Mouse (Mus musculus) lung, postnatal 0 days (tissue): ENCODE results near the gene Taf15. TPM values are rescaled to one million over a fixed set of nuclear protein-coding genes. Genes with fewer than 3 reads are reported as not detected.

ENCODE experiments used
- ATAC-seq: fragments of 200-750 bp; cut with Nextera tagmentation; 2 replicates; pipeline ENCODE4 v1.8.0; 2017; ENCODE audit warnings: moderate library complexity
- DNase-seq: peaks from one replicate; pipeline ENCODE4 v3.0.0-alpha.2; 2016; ENCODE audit warnings: low spot score
- H3K27ac ChIP-seq: fragments of 300-500 bp; sonication (generic); 2 replicates; pipeline ENCODE4 v1.5.1; 2014; ENCODE audit warnings: antibody characterized with exemption, mild to moderate bottlenecking, low read length, mixed read lengths
- H3K27me3 ChIP-seq: fragments of 300-500 bp; sonication (generic); replicated peaks from 2 replicates; pipeline ENCODE4 v1.6.1; 2014; ENCODE audit warnings: low read length, mixed read lengths; ENCODE audit not compliant: insufficient read depth
- H3K36me3 ChIP-seq: fragments of 300-500 bp; sonication (generic); 2 replicates; pipeline ENCODE4 v1.6.1; 2014; ENCODE audit warnings: low read length, mixed read lengths; ENCODE audit not compliant: insufficient read depth
- H3K4me1 ChIP-seq: fragments of 300-500 bp; sonication (generic); 2 replicates; pipeline ENCODE4 v1.6.1; 2014; ENCODE audit warnings: antibody characterized with exemption, low read depth, low read length, mixed read lengths; ENCODE audit not compliant: insufficient read depth
- H3K4me2 ChIP-seq: fragments of 300-500 bp; sonication (generic); replicated peaks from 2 replicates; pipeline ENCODE4 v1.6.1; 2014; ENCODE audit warnings: low read depth, mild to moderate bottlenecking, low read length, moderate library complexity, mixed read lengths
- H3K4me3 ChIP-seq: fragments of 300-500 bp; sonication (generic); 2 replicates; pipeline ENCODE4 v1.5.1; 2014; ENCODE audit warnings: low read depth, low read length
- H3K9ac ChIP-seq: fragments of 300-500 bp; sonication (generic); replicated peaks from 2 replicates; pipeline ENCODE4 v1.6.1; 2014; ENCODE audit warnings: low read depth, mild to moderate bottlenecking
- H3K9me3 ChIP-seq: fragments of 300-500 bp; sonication (generic); 2 replicates; pipeline ENCODE4 v1.6.1; 2016; ENCODE audit warnings: low read length, mixed read lengths
- CTCF ChIP-seq: IDR thresholded peaks from 2 replicates; pipeline ENCODE4 v1.5.1; 2016; ENCODE audit warnings: antibody characterized with exemption, mild to moderate bottlenecking
- EP300 ChIP-seq: IDR thresholded peaks from 2 replicates; pipeline ENCODE4 v1.6.1; 2016; ENCODE audit warnings: antibody characterized with exemption, mild to moderate bottlenecking, control low read depth
- WGBS: fragments of 180-500 bp; shearing (Covaris S2); extraction: QIAGEN DNeasy Blood & Tissue Kit; methylation state at CpG from one replicate; pipeline ENCODE4 v1.1.7; 2014; 5-methylcytosine and 5-hydroxymethylcytosine counted together
- polyA plus RNA-seq: library from polyadenylated mRNA; unstranded; fragments of >200 nt; fragmentation: Nextera tagmentation; extraction: Ambion mirVana; gene quantifications from 2 replicates; pipeline ENCODE4 v1.2.1, GENCODE M21; 2015

Taf15 gene
- polyA plus RNA-seq, 1 experiment from 2014 or later = 3.2 TPM

DNA sequence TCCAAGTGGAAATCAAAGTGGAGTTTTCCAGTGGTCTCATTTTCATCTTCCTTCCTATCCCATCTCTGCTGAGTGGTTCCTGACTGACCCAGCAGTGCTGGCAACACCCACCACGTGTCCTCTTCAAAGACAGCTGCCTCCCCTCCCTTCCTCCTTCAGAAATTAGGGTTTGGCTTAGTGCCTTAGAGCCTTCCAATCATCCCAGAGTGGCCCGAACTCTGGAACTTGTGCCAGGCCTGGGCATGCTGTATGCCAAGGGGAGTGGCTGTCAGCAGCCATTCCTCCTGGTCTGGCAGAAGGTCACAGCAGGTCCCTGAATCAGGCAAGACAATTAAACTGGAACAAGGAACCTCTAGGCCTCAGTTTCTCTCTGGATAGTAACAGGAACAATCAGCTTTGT lies 6.9 kb upstream of the Taf15 start:
- Histone ChIP-seq H3K36me3 (no peaks in the 10 kb centered on the region), H3K9me3 (no peaks in the 10 kb centered on the region), H3K27ac (peak overlapping the region; percentile 22; the same call in 1 of the 2 replicates), H3K4me2 (no peak overlapping the region), H3K4me1 (peaks cover 6% of the 10 kb centered on the region; the same call in 1 of the 2 replicates), H3K9ac (no peak overlapping the region), H3K4me3 (no peak overlapping the region), H3K27me3 (0 out of 2 replicates have a peak, but pooled peaks cover 4% of the 10 kb centered on the region)
- DNase-seq = peak; percentile 59
- WGBS = 9% methylated on average over 2 of the region's 2 CpGs
- ATAC-seq = peak; percentile 47
- TF ChIP-seq EP300 (no peak; the same call in 1 of the 2 replicates), CTCF (no peak)

DNA sequence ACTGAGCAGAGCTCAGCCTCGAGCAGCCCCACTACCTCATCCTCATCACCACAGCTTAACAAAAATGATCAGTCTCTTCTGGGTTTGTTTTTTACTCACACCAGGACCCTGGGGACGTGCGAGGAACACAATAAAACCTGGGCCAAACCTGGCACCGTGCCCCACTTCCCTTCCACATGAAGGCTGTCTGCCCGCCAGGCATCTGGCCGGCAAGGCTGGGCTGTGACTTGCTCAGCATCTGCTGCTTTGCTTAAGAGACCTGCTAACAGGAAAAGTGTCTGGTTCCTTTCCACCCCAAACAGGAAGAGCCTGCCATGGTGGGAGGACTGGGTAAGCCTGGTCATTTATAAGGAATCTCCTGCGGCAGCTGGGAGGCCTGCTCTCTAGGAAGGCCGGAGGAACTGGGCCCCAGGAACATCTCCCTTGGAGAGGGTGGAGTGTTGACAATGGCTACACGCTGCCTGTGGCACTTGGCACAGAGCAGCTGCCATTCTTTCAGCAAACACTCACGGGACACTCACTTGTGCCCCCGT lies 5.7 kb upstream of the Taf15 start:
- Histone ChIP-seq H3K9me3 (no peaks in the 10 kb centered on the region), H3K4me1 (peaks cover 6% of the 10 kb centered on the region; the same call in 1 of the 2 replicates), H3K9ac (no peak overlapping the region), H3K36me3 (no peaks in the 10 kb centered on the region), H3K4me3 (no peak overlapping the region), H3K27ac (no peak overlapping the region; the same call in 1 of the 2 replicates), H3K4me2 (no peak overlapping the region), H3K27me3 (0 out of 2 replicates have a peak, but pooled peaks cover 4% of the 10 kb centered on the region)
- DNase-seq (peak; percentile 80), ATAC-seq (peak; percentile 90)
- peak; percentile 24; the same call in 1 of the 2 replicates for TF ChIP-seq CTCF
- peak; percentile 85 for TF ChIP-seq EP300
- WGBS = 17% methylated on average over 11 of the region's 11 CpGs

DNA sequence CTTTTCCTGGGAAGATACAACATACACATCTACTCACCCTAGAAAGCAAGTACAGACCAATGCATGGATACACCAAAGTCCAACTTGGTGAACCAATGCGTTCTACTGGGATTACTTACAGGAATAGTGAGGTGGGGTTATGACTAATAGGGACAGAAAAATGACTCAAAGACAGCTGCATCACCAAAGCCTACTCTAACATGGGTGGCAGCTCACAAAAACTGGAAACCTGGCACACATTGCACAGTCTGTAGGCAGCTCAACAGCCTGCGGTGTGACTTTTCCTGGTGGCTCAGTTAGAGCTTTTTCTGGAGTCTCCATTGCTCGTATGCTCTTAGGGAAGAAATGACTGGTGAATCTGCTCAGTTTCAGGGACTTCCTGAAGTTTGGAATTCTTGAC lies 4.1 kb upstream of the Taf15 start:
- Histone ChIP-seq H3K36me3 (no peaks in the 10 kb centered on the region), H3K9ac (no peak overlapping the region), H3K9me3 (no peaks in the 10 kb centered on the region), H3K4me3 (no peak overlapping the region), H3K4me2 (no peak overlapping the region), H3K27ac (no peak overlapping the region), H3K4me1 (peaks cover 6% of the 10 kb centered on the region; the same call in 1 of the 2 replicates), H3K27me3 (0 out of 2 replicates have a peak, but pooled peaks cover 3% of the 10 kb centered on the region)
- DNase-seq (no peak), ATAC-seq (no peak)
- WGBS = 91% methylated on average over 3 of the region's 3 CpGs
- TF ChIP-seq EP300 (no peak), CTCF (no peak)

DNA sequence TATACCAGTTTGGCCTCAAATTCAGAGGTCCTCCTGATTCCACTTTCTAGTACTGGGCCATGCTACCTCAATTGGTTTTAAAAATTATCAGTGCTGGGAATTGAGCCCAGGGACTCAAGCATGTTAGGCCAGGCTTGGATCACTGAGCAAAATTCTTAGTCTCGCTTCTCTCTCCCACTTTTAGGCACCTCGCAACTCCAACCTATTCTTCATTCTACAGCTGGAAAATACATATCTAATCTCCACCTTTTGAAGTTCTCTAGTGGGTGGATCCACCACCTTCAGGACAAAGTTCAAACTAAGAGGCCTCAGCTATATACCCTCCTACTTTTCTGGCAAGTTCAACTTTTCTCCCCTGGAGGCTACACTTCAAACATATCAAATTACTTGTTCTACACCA lies 1.1 kb upstream of the Taf15 start:
- Histone ChIP-seq H3K4me2 (no peak overlapping the region), H3K4me3 (no peak overlapping the region), H3K4me1 (peaks cover 11% of the 10 kb centered on the region; the same call in 1 of the 2 replicates), H3K9ac (no peak overlapping the region), H3K9me3 (no peaks in the 10 kb centered on the region), H3K27me3 (no peaks in the 10 kb centered on the region), H3K36me3 (no peaks in the 10 kb centered on the region), H3K27ac (no peak overlapping the region)
- DNase-seq (no peak), ATAC-seq (no peak)
- 76% methylated on average over 2 of the region's 2 CpGs for WGBS
- TF ChIP-seq EP300 (no peak), CTCF (no peak)

DNA sequence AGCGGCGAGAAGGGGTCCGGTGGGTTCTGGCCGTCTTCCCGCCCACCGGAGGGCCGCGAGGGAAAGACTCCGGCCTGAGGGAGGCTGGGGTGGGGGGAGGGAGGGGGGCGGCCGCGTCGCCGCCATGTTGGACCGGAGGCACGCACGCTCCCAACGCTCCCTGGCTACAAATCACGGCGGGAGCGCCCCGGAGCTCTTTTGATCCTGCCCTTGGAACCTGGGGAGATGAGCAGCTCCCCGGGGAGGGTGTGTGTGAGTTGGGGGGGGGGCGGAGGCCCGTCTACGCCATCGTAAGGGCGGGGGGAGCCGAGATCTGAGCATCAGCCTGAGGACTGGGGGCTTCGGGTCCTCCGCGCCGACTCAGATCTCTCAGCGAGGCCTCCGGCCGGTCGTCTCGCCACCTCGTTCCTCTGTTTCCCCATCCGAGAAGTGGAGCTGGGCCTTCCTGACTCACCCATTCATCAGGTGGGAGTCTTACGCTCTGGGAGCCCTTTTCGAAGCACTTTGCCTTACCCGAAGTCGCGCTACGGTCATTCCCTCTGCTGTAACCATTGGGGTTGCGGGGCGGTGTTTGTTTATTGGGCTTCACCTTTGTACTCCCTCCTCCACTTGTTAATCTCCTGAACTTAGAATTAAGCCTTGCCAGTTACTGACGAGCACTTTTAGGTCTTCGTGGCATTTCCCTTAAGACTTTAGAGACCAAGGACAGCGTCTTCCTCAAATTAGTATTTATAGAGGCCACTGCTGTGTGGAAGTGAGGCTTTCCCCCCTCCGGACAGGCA lies 540 bp downstream of the Taf15 start:
- WGBS = 0% methylated on average over 36 of the region's 52 CpGs
- no peak for TF ChIP-seq CTCF
- TF ChIP-seq EP300 = no peak
- Histone ChIP-seq H3K27me3 (no peaks in the 10 kb centered on the region), H3K4me2 (peak overlapping the region; percentile 91), H3K9me3 (no peaks in the 10 kb centered on the region), H3K4me1 (peaks cover 9% of the 10 kb centered on the region; the same call in 1 of the 2 replicates), H3K36me3 (no peaks in the 10 kb centered on the region), H3K27ac (peak overlapping the region; percentile 91), H3K9ac (peak overlapping the region; percentile 76), H3K4me3 (peak overlapping the region; percentile 93)
- ATAC-seq (peak; percentile 84), DNase-seq (peak; percentile 23)

DNA sequence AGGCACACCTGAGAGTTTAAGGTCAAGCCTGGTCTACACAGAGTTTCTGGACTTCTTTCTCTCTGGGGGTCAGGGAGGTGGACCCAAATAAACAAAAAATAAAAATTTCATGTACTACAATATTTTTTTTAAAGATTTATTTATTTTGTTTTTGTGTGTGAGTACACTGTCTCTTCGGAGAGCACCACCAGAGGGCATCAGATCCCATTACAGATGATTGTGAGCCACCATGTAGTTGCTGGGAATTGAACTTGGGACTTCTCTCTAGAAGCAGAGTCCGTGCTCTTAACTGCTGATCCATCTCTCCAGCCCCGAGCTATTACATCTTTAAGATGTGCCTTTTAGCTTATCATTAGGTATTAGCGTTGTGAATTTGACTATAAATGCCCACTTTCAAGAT lies 18.6 kb downstream of the Taf15 start:
- no peak for DNase-seq
- WGBS = 82% methylated on average over 4 of the region's 4 CpGs
- Histone ChIP-seq H3K4me2 (no peak overlapping the region), H3K4me3 (no peak overlapping the region), H3K27ac (no peak overlapping the region), H3K4me1 (no peaks in the 10 kb centered on the region), H3K36me3 (no peaks in the 10 kb centered on the region), H3K27me3 (no peaks in the 10 kb centered on the region), H3K9me3 (no peaks in the 10 kb centered on the region), H3K9ac (no peak overlapping the region)
- TF ChIP-seq CTCF (peak; percentile 43), EP300 (no peak)
- ATAC-seq = no peak
